ENCODE assay signal across 8 mouse cellular contexts in the genomic region with DNA sequence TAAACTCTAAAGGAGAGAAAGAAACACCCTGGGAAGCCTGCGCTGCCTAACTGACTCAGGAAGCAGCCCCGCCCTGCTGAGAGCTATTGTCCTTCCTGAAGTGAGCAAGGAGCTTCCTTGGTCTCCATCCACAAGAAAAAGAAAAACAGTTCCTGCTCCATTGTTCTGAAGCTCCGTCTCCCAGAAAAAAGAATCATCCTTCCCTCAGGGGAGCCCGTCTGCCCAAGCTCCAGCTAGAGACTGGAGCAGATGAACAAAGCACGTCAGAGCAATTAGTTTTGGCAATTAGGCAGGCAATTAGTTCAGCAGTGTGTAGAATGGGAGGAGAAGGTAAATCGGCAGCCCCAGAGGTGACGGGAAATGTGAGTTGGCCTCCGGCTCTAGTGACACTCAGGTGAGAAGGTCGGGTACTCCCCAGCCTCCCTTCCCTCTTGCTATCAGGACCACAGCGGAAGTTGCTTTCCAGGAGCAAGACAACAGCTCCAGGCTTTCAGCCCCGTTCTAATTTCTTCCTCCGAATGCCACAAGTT. TPM values are rescaled to one million over a fixed set of nuclear protein-coding genes. Genes with fewer than 3 reads are reported as not detected.
DNase-seq lines count a peak whose midpoint lies in the region; ATAC-seq lines count a peak whose summit lies in the region.

No protein-coding gene starts in this region.

- peaks cover 9% of the 10 kb centered on the region for H3K4me1 ChIP-seq in embryonic facial prominence, embryonic 15.5 days
- H3K4me1 ChIP-seq in hindbrain, embryonic 16.5 days (ENCODE audit: control insufficient read depth, insufficient read depth, low read depth, low read length) = peaks cover 6% of the 10 kb centered on the region
- H3K4me1 ChIP-seq in liver, embryonic 11.5 days (replicated peaks; ENCODE audit: control insufficient read depth, insufficient read depth, low read length) = peaks cover 45% of the 10 kb centered on the region
- peaks cover 21% of the 10 kb centered on the region for H3K4me1 ChIP-seq in neural tube, embryonic 12.5 days

- ATAC-seq in embryonic facial prominence, embryonic 15.5 days (ENCODE audit: insufficient number of reproducible peaks, low FRiP score, low TSS enrichment, low read depth) = peak; percentile 71
- ATAC-seq in hindbrain, embryonic 16.5 days = peak; percentile 76
- ATAC-seq in liver, embryonic 11.5 days (replicated peaks; ENCODE audit: low FRiP score) = no peak
- ATAC-seq in neural tube, embryonic 12.5 days (ENCODE audit: low FRiP score, low read depth) = peak; percentile 70
- no peak for ATAC-seq in granulocyte monocyte progenitor cell, adult 5-6 weeks (replicated peaks; ENCODE audit: poor library complexity, severe bottlenecking)

- no peak overlapping the region for H3K27ac ChIP-seq in embryonic facial prominence, embryonic 15.5 days (replicated peaks)
- H3K27ac ChIP-seq in hindbrain, embryonic 16.5 days (ENCODE audit: low read depth, low read length) = no peak overlapping the region
- H3K27ac ChIP-seq in liver, embryonic 11.5 days (ENCODE audit: low read depth, low read length) = peak overlapping the region; percentile 75
- H3K27ac ChIP-seq in neural tube, embryonic 12.5 days = no peak overlapping the region

- no peaks in the 10 kb centered on the region for H3K36me3 ChIP-seq in embryonic facial prominence, embryonic 15.5 days
- H3K36me3 ChIP-seq in hindbrain, embryonic 16.5 days (ENCODE audit: control insufficient read depth, insufficient read depth, low read length) = no peaks in the 10 kb centered on the region
- H3K36me3 ChIP-seq in liver, embryonic 11.5 days (ENCODE audit: control insufficient read depth, insufficient read depth, low read length) = no peaks in the 10 kb centered on the region
- H3K36me3 ChIP-seq in neural tube, embryonic 12.5 days = no peaks in the 10 kb centered on the region

- H3K9ac ChIP-seq in embryonic facial prominence, embryonic 15.5 days = no peak overlapping the region; the same call in 1 of the 2 replicates
- H3K9ac ChIP-seq in hindbrain, embryonic 16.5 days (ENCODE audit: low read depth, low read length) = peak overlapping the region; percentile 55
- H3K9ac ChIP-seq in liver, embryonic 11.5 days (ENCODE audit: low read depth, low read length) = peak overlapping the region; percentile 69
- 0 out of 2 replicates have a peak overlapping the region, but pooled peaks have one; percentile 19 for H3K9ac ChIP-seq in neural tube, embryonic 12.5 days

- WGBS in embryonic facial prominence, embryonic 15.5 days = 3% methylated on average over 12 of the region's 12 CpGs
- under 1% methylated on average over 12 of the region's 12 CpGs for whole genome bisulfite sequencing in hindbrain, embryonic 16.5 days
- 3% methylated on average over 12 of the region's 12 CpGs for WGBS in liver, embryonic 11.5 days
- WGBS in neural tube, embryonic 12.5 days = under 1% methylated on average over 12 of the region's 12 CpGs

- H3K27me3 ChIP-seq in embryonic facial prominence, embryonic 15.5 days = no peaks in the 10 kb centered on the region
- H3K27me3 ChIP-seq in hindbrain, embryonic 16.5 days (replicated peaks; ENCODE audit: control insufficient read depth, insufficient read depth, low read length) = no peaks in the 10 kb centered on the region; the same call in 1 of the 2 replicates
- no peaks in the 10 kb centered on the region for H3K27me3 ChIP-seq in liver, embryonic 11.5 days (replicated peaks; ENCODE audit: control insufficient read depth, insufficient read depth, low read length)
- no peaks in the 10 kb centered on the region for H3K27me3 ChIP-seq in neural tube, embryonic 12.5 days (replicated peaks)

- H3K4me2 ChIP-seq in embryonic facial prominence, embryonic 15.5 days (replicated peaks) = peak overlapping the region; percentile 54
- H3K4me2 ChIP-seq in hindbrain, embryonic 16.5 days (ENCODE audit: low read length) = peak overlapping the region; percentile 67
- peak overlapping the region; percentile 86 for H3K4me2 ChIP-seq in liver, embryonic 11.5 days
- peak overlapping the region; percentile 54 for H3K4me2 ChIP-seq in neural tube, embryonic 12.5 days (replicated peaks)

- H3K4me3 ChIP-seq in embryonic facial prominence, embryonic 15.5 days (replicated peaks) = peak overlapping the region; percentile 33
- peak overlapping the region; percentile 33 for H3K4me3 ChIP-seq in hindbrain, embryonic 16.5 days (ENCODE audit: low read length)
- H3K4me3 ChIP-seq in liver, embryonic 11.5 days (ENCODE audit: low read depth, low read length) = peak overlapping the region; percentile 41
- peak overlapping the region; percentile 13; the same call in 1 of the 2 replicates for H3K4me3 ChIP-seq in neural tube, embryonic 12.5 days

- peak; percentile 13 to 14 for DNase-seq in layer of hippocampus, postnatal 36 days
- DNase-seq in layer of hippocampus, adult 11-12 months (ENCODE audit: low spot score) = no peak
- DNase-seq in liver, embryonic 11.5 days (ENCODE audit: low spot score) = peak; percentile 41
- no peak for DNase-seq in frontal cortex, postnatal 25 days (ENCODE audit: low spot score in 2 of 2)

- H3K9me3 ChIP-seq in embryonic facial prominence, embryonic 15.5 days (replicated peaks) = no peaks in the 10 kb centered on the region
- H3K9me3 ChIP-seq in hindbrain, embryonic 16.5 days (ENCODE audit: control insufficient read depth, low read length) = no peaks in the 10 kb centered on the region
- no peaks in the 10 kb centered on the region for H3K9me3 ChIP-seq in liver, embryonic 11.5 days (ENCODE audit: control insufficient read depth, low read length)
- H3K9me3 ChIP-seq in neural tube, embryonic 12.5 days = no peaks in the 10 kb centered on the region

RNA-seq across cellular contexts. Expression of gene Cd47, which starts 3.7 kb away (rescaled TPM):
- total RNA-seq in layer of hippocampus, postnatal 36 days (2021) = 100 to 1,000 TPM; 223 to 229 TPM
- polyA plus RNA-seq in embryonic facial prominence, embryonic 15.5 days (2015; fragmentation: Nextera tagmentation; extraction: Ambion mirVana) = 104 and 109 TPM in 2 replicates
- polyA plus RNA-seq in hindbrain, embryonic 16.5 days (2015; fragmentation: Nextera tagmentation; extraction: Ambion mirVana) = 172 and 192 TPM in 2 replicates
- 261 and 281 TPM in 2 replicates for polyA plus RNA-seq in liver, embryonic 11.5 days (2014; fragmentation: Nextera tagmentation; extraction: Ambion mirVana)
- 80.5 and 82.6 TPM in 2 replicates for polyA plus RNA-seq in neural tube, embryonic 12.5 days (2016; fragmentation: Nextera tagmentation; extraction: Ambion mirVana)
- 334 and 345 TPM in 2 replicates for total RNA-seq in granulocyte monocyte progenitor cell, adult 5-6 weeks (2014; fragmentation: Nextera tagmentation)
- total RNA-seq in granulocyte monocyte progenitor cell, adult 5-6 weeks (2017) = 258 and 269 TPM in 2 replicates

Comparison
In these comparisons a context has a peak if more than half of its experiments do, and no peak if none do; other contexts are left out.
1. DNase-seq: peak in layer of hippocampus, postnatal 36 days (2 of 2) and liver, embryonic 11.5 days (single experiment); none in layer of hippocampus, adult 11-12 months (single experiment) and frontal cortex, postnatal 25 days (0 of 2).
2. ATAC-seq: peak in embryonic facial prominence, embryonic 15.5 days (single experiment), hindbrain, embryonic 16.5 days (single experiment) and neural tube, embryonic 12.5 days (single experiment); none in liver, embryonic 11.5 days (single experiment) and granulocyte monocyte progenitor cell, adult 5-6 weeks (single experiment).
3. Peak in every context shown above with its lines, with median percentiles within 50 percentile points of each other: H3K4me2 ChIP-seq and H3K4me3 ChIP-seq.